Mouse (Mus musculus) intestine, embryonic 16.5 days (tissue): Measurements from ENCODE around the gene Gm7029. TPM values are rescaled to one million over a fixed set of nuclear protein-coding genes. Genes with fewer than 3 reads are reported as not detected.
"Not testable (repeated sequence)": the region's sequence is repeated elsewhere in the genome, so short reads cannot be mapped to it uniquely, and the experiment has no call there.

ENCODE experiments used
- ATAC-seq: fragments of 200-750 bp; cut with Nextera tagmentation; 2 replicates; pipeline ENCODE4 v1.8.0; 2017; ENCODE audit warnings: moderate TSS enrichment, moderate library complexity
- H3K27ac ChIP-seq: fragments of 300-500 bp; sonication (generic); 2 replicates; pipeline ENCODE4 v1.5.1; 2014; ENCODE audit warnings: mild to moderate bottlenecking, low read length
- H3K27me3 ChIP-seq: fragments of 300-500 bp; sonication (generic); replicated peaks from 2 replicates; pipeline ENCODE4 v1.6.1; 2014; ENCODE audit warnings: low read length, control low read depth, mixed read lengths; ENCODE audit not compliant: control insufficient read depth, insufficient read depth
- H3K36me3 ChIP-seq: fragments of 300-500 bp; sonication (generic); 2 replicates; pipeline ENCODE4 v1.6.1; 2014; ENCODE audit warnings: low read length, control low read depth; ENCODE audit not compliant: control insufficient read depth, insufficient read depth
- H3K4me1 ChIP-seq: fragments of 300-500 bp; sonication (generic); 2 replicates; pipeline ENCODE4 v1.6.1; 2014; ENCODE audit warnings: low read length, control low read depth, mixed read lengths; ENCODE audit not compliant: control insufficient read depth, insufficient read depth
- H3K4me2 ChIP-seq: fragments of 300-500 bp; sonication (generic); 2 replicates; pipeline ENCODE4 v1.6.1; 2014; ENCODE audit warnings: low read depth, low read length, control low read depth
- H3K4me3 ChIP-seq: fragments of 300-500 bp; sonication (generic); 2 replicates; pipeline ENCODE4 v1.5.1; 2014; ENCODE audit warnings: mild to moderate bottlenecking, low read length
- H3K9ac ChIP-seq: fragments of 300-500 bp; sonication (generic); 2 replicates; pipeline ENCODE4 v1.6.1; 2014; ENCODE audit warnings: low read depth, low read length
- H3K9me3 ChIP-seq: fragments of 300-500 bp; sonication (generic); 2 replicates; pipeline ENCODE4 v1.6.1; 2016; ENCODE audit warnings: low read length, control low read depth; ENCODE audit not compliant: control insufficient read depth
- WGBS: fragments of 180-500 bp; shearing (Covaris S2); extraction: QIAGEN DNeasy Blood & Tissue Kit; methylation state at CpG from one replicate; pipeline ENCODE4 v1.1.7; 2014; 5-methylcytosine and 5-hydroxymethylcytosine counted together
- polyA plus RNA-seq: library from polyadenylated mRNA; unstranded; fragments of >200 nt; fragmentation: Nextera tagmentation; extraction: Ambion mirVana; gene quantifications from 2 replicates; pipeline ENCODE4 v1.2.1, GENCODE M21; 2015

Gene Gm7029
- polyA plus RNA-seq, 1 experiment from 2014 or later, result not detected

- Histone ChIP-seq H3K27ac (no peak overlapping the region), H3K4me3 (no peak overlapping the region), H3K4me1 (peaks cover 10% of the 10 kb centered on the region), H3K36me3 (peaks cover 12% of the 10 kb centered on the region; the same call in 1 of the 2 replicates), H3K9me3 (no peaks in the 10 kb centered on the region), H3K27me3 (no peaks in the 10 kb centered on the region), H3K9ac (no peak overlapping the region), H3K4me2 (no peak overlapping the region)
- WGBS, result 89% methylated on average over 8 of the region's 8 CpGs
- ATAC-seq, result no peak
Measured at GRCm38 (mm10) chr17:33848139-33848538, 25.5 kb upstream of the Gm7029 start.

GRCm38 (mm10) chr17:33851331-33851730, 22.3 kb upstream of the Gm7029 start:
- no peak overlapping the region for H3K4me2 ChIP-seq
- no peaks in the 10 kb centered on the region for H3K9me3 ChIP-seq
- 35% methylated on average over 1 of the region's 1 CpGs for WGBS
- no peaks in the 10 kb centered on the region for H3K4me1 ChIP-seq
- no peak for ATAC-seq
- no peaks in the 10 kb centered on the region for H3K27me3 ChIP-seq
- no peak overlapping the region for H3K9ac ChIP-seq
- no peak overlapping the region for H3K4me3 ChIP-seq
- H3K27ac ChIP-seq, result no peak overlapping the region
- peaks cover 12% of the 10 kb centered on the region; the same call in 1 of the 2 replicates for H3K36me3 ChIP-seq

GRCm38 (mm10) chr17:33857816-33858215, 15.8 kb upstream of the Gm7029 start:
- 74% methylated on average over 4 of the region's 4 CpGs for WGBS
- H3K27ac ChIP-seq, result no peak overlapping the region
- H3K4me3 ChIP-seq, result no peak overlapping the region

GRCm38 (mm10) chr17:33865330-33866030, 8.2 kb upstream of the Gm7029 start:
- no peak overlapping the region for H3K4me2 ChIP-seq
- H3K36me3 ChIP-seq, result no peaks in the 10 kb centered on the region
- H3K27ac ChIP-seq, result no peak overlapping the region
- H3K9ac ChIP-seq, result no peak overlapping the region
- H3K27me3 ChIP-seq, result no peaks in the 10 kb centered on the region
- no peak overlapping the region for H3K4me3 ChIP-seq
- H3K4me1 ChIP-seq, result no peaks in the 10 kb centered on the region
- no peaks in the 10 kb centered on the region for H3K9me3 ChIP-seq
- no peak for ATAC-seq
- WGBS, result 44% methylated on average over 9 of the region's 9 CpGs

More at GRCm38 (mm10) chr17:33857816-33858215, 15.8 kb upstream of the Gm7029 start:
- Histone ChIP-seq H3K9me3 (no peaks in the 10 kb centered on the region), H3K27me3 (no peaks in the 10 kb centered on the region), H3K36me3 (no peaks in the 10 kb centered on the region), H3K4me1 (no peaks in the 10 kb centered on the region), H3K4me2 (no peak overlapping the region), H3K9ac (no peak overlapping the region)
- no peak for ATAC-seq

GRCm38 (mm10) chr17:33874411-33874810, 774 bp downstream of the Gm7029 start:
- Histone ChIP-seq H3K27ac (no peak overlapping the region), H3K4me1 (no peaks in the 10 kb centered on the region), H3K9ac (no peak overlapping the region), H3K9me3 (no peaks in the 10 kb centered on the region), H3K36me3 (no peaks in the 10 kb centered on the region), H3K4me2 (no peak overlapping the region), H3K27me3 (no peaks in the 10 kb centered on the region), H3K4me3 (no peak overlapping the region)
- WGBS, result 92% methylated on average over 8 of the region's 11 CpGs
- ATAC-seq, result no peak

- ATAC-seq, H3K4me3 ChIP-seq, H3K36me3 ChIP-seq, H3K9me3 ChIP-seq, H3K4me2 ChIP-seq, H3K4me1 ChIP-seq, H3K27me3 ChIP-seq, H3K9ac ChIP-seq, H3K27ac ChIP-seq: not testable (repeated sequence)
- WGBS, result 71% methylated on average over 5 of the region's 5 CpGs
Measured at GRCm38 (mm10) chr17:33875797-33876196, 2.2 kb downstream of the Gm7029 start.

- not testable (repeated sequence) for H3K27me3 ChIP-seq, H3K9ac ChIP-seq, ATAC-seq, H3K4me1 ChIP-seq, H3K36me3 ChIP-seq, H3K9me3 ChIP-seq, H3K4me2 ChIP-seq, H3K27ac ChIP-seq, H3K4me3 ChIP-seq
- 94% methylated on average over 10 of the region's 11 CpGs for WGBS
Measured at GRCm38 (mm10) chr17:33884320-33884719, 10.7 kb downstream of the Gm7029 start.

- H3K4me3 ChIP-seq, H3K4me2 ChIP-seq, H3K9me3 ChIP-seq, H3K27ac ChIP-seq, ATAC-seq, H3K36me3 ChIP-seq, H3K4me1 ChIP-seq, H3K27me3 ChIP-seq, H3K9ac ChIP-seq: not testable (repeated sequence)
- 34% methylated on average over 2 of the region's 2 CpGs for WGBS
Measured at GRCm38 (mm10) chr17:33887802-33888201, 14.2 kb downstream of the Gm7029 start.

- H3K36me3 ChIP-seq, H3K4me3 ChIP-seq, H3K9ac ChIP-seq, ATAC-seq, H3K27ac ChIP-seq, H3K27me3 ChIP-seq, H3K4me1 ChIP-seq, H3K9me3 ChIP-seq: not testable (repeated sequence)
- 0 out of 2 replicates have a peak overlapping the region, but pooled peaks have one; percentile 19 for H3K4me2 ChIP-seq
Measured at GRCm38 (mm10) chr17:33888230-33888629, 14.6 kb downstream of the Gm7029 start.
